13 mouse cellular contexts compared by ENCODE assay signal in genomic region chr9:91347591-91347990, GRCm38 (mm10).
DNase-seq lines count a peak whose midpoint lies in the region.
"Had no signal": no experiment of that assay in that cellular context is flagged by ENCODE, and none has a peak within 500 bp of the region (broad histone marks: within the 10 kb centered on the region; RNA-seq: fewer than 3 reads in every experiment).

No protein-coding gene starts in this region.

- DNase-seq in cerebellum, adult 11 months = peak; percentile 64
- DNase-seq in cerebellum, adult 18-20 months = peak; percentile 73 to 81
- DNase-seq in cerebellum, adult 9-11 months = peak; percentile 87
- DNase-seq in cerebellum, postnatal 36 days = peak; percentile 60 to 67
- no peak for DNase-seq in lung, adult 18-20 months
- no peak for DNase-seq in T-cell, adult 2 months (ENCODE audit: low spot score)
- DNase-seq in kidney, postnatal 25 days = no peak
- DNase-seq: adrenal gland, postnatal 10 days; gastrocnemius, postnatal 10 days; heart, adult 18-20 months; heart, postnatal 10 days; heart, postnatal 4 days; kidney, adult 18-20 months had no signal

Comparison
In these comparisons a context has a peak if more than half of its experiments do, and no peak if none do; other contexts are left out.
1. DNase-seq: peak in cerebellum, adult 11 months (single experiment), cerebellum, adult 18-20 months (2 of 2), cerebellum, adult 9-11 months (single experiment) and cerebellum, postnatal 36 days (2 of 2); none in lung, adult 18-20 months (0 of 2), T-cell, adult 2 months (single experiment) and kidney, postnatal 25 days (0 of 2).